Mouse (Mus musculus): Measurements from ENCODE around the gene Steap3. TPM values are rescaled to one million over a fixed set of nuclear protein-coding genes. Genes with fewer than 3 reads are reported as not detected.

Gene Steap3
- polyA plus RNA-seq, 1 experiment from 2014 or later: 19.9 TPM

DNA sequence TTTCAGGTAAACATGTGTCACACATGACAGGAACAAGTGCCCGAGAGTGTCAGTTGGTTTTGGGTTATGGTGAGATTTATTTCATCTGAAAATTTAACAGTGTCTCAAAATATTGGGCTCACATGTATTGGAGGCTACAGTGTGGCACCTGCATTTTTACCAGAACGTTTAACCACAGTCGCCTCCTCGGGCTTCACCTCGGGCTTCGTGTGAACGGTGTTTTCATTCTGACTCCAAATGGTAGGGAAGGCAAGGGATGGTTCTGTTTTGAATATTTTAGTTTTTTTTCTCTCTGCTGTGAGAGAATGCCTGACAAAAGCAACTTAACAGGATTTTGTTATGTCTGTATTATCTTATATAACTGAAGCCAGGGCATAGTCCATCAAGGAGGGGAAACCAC is 103.8 kb downstream of the Steap3 start:
- H3K4me2 ChIP-seq (ENCODE audit: low read depth, low read length): no peak overlapping the region
- ATAC-seq (replicated peaks; ENCODE audit: extremely low read depth, insufficient read depth, low FRiP score): no peak
- H3K36me3 ChIP-seq (ENCODE audit: control insufficient read depth, insufficient read depth): no peaks in the 10 kb centered on the region
- H3K9me3 ChIP-seq (replicated peaks; ENCODE audit: control insufficient read depth, low read length): no peaks in the 10 kb centered on the region
- no peaks in the 10 kb centered on the region for H3K4me1 ChIP-seq (ENCODE audit: control insufficient read depth, insufficient read depth, low read length)
- 82% methylated on average over 7 of the region's 7 CpGs for WGBS
- H3K27me3 ChIP-seq (ENCODE audit: control insufficient read depth, insufficient read depth, low read length): no peaks in the 10 kb centered on the region
- H3K27ac ChIP-seq (ENCODE audit: low read length): no peak overlapping the region
- H3K4me3 ChIP-seq (ENCODE audit: low read length): no peak overlapping the region
- no peak overlapping the region for H3K9ac ChIP-seq (ENCODE audit: low read length)

DNA sequence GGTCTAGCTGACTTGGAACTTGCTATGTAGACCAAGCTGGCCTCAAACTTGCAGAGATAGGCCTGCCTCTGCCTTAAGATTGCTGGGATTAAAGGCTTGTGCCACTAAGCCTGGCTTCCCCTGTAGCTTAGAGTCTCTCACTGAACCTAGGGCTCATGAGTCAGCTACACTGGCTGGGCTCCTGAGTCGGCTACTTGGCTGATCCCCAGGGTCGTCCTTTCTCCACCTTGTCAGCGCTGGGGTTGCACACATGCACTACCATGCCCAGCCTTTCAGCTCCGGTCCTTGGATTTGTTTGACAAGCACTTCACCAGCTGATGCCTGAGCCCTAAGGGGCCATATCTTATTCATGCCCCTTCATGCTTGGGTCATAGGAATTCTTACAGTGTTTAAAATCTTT is 104.5 kb downstream of the Steap3 start:
- no peak overlapping the region for H3K4me3 ChIP-seq (ENCODE audit: low read length)
- H3K9me3 ChIP-seq (replicated peaks; ENCODE audit: control insufficient read depth, low read length): no peaks in the 10 kb centered on the region
- no peak for ATAC-seq (replicated peaks; ENCODE audit: extremely low read depth, insufficient read depth, low FRiP score)
- no peak overlapping the region for H3K27ac ChIP-seq (ENCODE audit: low read length)
- no peaks in the 10 kb centered on the region for H3K36me3 ChIP-seq (ENCODE audit: control insufficient read depth, insufficient read depth)
- H3K9ac ChIP-seq (ENCODE audit: low read length): no peak overlapping the region
- H3K4me2 ChIP-seq (ENCODE audit: low read depth, low read length): no peak overlapping the region
- 45% methylated on average over 4 of the region's 4 CpGs for WGBS
- no peaks in the 10 kb centered on the region for H3K4me1 ChIP-seq (ENCODE audit: control insufficient read depth, insufficient read depth, low read length)
- H3K27me3 ChIP-seq (ENCODE audit: control insufficient read depth, insufficient read depth, low read length): no peaks in the 10 kb centered on the region

DNA sequence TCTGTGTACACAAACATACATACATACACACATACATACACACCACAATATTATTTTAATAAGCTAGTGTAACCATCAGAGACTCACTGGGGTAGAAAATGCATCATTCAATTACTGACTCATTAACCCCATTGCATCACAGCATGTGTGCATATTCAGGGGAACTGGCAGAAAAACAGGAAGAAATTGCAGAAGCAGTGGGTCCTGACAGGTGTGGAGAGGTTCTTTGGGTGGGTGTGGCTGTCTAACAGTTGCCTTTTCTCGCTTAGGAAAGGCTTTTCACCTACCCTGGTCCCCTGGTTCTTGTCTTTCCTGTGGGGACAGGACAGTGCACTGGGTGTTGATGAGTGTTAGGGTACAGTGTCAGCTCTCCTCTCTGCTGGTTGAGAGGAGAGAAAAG is 109.9 kb downstream of the Steap3 start:
- H3K4me2 ChIP-seq (ENCODE audit: low read depth, low read length): no peak overlapping the region
- no peak overlapping the region for H3K27ac ChIP-seq (ENCODE audit: low read length)
- no peak overlapping the region for H3K4me3 ChIP-seq (ENCODE audit: low read length)
- WGBS: 29% methylated on average over 1 of the region's 1 CpGs
- H3K27me3 ChIP-seq (ENCODE audit: control insufficient read depth, insufficient read depth, low read length): no peaks in the 10 kb centered on the region
- no peaks in the 10 kb centered on the region for H3K4me1 ChIP-seq (ENCODE audit: control insufficient read depth, insufficient read depth, low read length)
- no peaks in the 10 kb centered on the region for H3K36me3 ChIP-seq (ENCODE audit: control insufficient read depth, insufficient read depth)
- no peaks in the 10 kb centered on the region for H3K9me3 ChIP-seq (replicated peaks; ENCODE audit: control insufficient read depth, low read length)
- H3K9ac ChIP-seq (ENCODE audit: low read length): no peak overlapping the region
- no peak for ATAC-seq (replicated peaks; ENCODE audit: extremely low read depth, insufficient read depth, low FRiP score)

DNA sequence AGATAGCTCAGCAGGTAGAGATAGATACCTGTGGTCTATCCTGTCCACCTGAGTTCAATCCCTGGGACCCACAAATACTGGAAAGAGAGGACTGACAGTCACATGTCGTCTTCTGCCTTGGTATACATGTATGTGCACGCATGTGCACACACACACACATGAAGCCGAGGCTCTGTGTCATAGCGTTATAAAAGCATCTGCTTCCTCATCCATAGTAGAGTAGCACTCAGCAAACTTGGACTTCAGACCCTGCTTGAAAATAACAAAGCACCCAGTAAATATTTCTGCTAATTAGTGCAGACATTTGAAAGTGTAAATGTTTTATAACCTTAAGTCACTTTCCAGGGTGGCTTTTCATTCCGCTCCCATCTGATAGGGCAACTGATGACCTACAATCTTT is 111.0 kb downstream of the Steap3 start:
- Histone ChIP-seq H3K4me2 (ENCODE audit: low read depth, low read length) (no peak overlapping the region), H3K4me3 (ENCODE audit: low read length) (no peak overlapping the region), H3K9me3 (replicated peaks; ENCODE audit: control insufficient read depth, low read length) (no peaks in the 10 kb centered on the region), H3K36me3 (ENCODE audit: control insufficient read depth, insufficient read depth) (no peaks in the 10 kb centered on the region), H3K27me3 (ENCODE audit: control insufficient read depth, insufficient read depth, low read length) (no peaks in the 10 kb centered on the region), H3K4me1 (ENCODE audit: control insufficient read depth, insufficient read depth, low read length) (no peaks in the 10 kb centered on the region), H3K9ac (ENCODE audit: low read length) (no peak overlapping the region), H3K27ac (ENCODE audit: low read length) (no peak overlapping the region)
- ATAC-seq (replicated peaks; ENCODE audit: extremely low read depth, insufficient read depth, low FRiP score): no peak
- WGBS: 87% methylated on average over 5 of the region's 5 CpGs

DNA sequence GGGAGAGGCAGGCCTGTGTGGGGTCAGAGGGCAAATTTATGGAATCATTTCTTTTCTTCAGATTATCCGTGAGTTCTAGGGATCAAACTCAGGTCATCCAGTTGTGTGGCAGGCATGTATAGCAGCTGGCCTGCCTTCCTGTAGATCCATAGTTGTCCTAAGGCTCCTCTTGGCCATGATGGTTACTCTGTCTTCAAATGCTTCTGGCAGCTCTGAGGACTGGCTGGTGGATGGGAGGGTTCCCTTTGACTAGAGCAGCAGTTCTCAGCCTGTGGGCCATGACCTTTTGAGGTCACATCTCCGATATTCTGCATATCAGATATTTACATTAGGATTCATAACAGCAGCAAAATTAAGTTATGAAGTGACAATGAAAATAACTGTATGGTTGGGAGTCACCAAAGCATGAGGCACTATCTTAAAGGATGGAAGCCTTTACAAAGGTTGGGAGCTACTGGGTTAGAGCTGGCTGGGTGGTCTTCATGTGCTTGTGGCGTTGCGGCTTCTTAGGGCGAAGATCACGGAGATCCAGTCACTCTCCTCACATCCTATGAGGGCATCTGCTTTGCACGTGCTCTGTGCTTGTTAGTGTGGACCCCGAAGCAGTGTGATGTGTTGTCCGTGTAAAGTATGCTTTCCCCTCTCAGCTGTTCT is 113.9 kb downstream of the Steap3 start:
- H3K27ac ChIP-seq (ENCODE audit: low read length): no peak overlapping the region
- WGBS: 79% methylated on average over 9 of the region's 9 CpGs
- H3K9me3 ChIP-seq (replicated peaks; ENCODE audit: control insufficient read depth, low read length): no peaks in the 10 kb centered on the region
- H3K27me3 ChIP-seq (ENCODE audit: control insufficient read depth, insufficient read depth, low read length): no peaks in the 10 kb centered on the region
- H3K4me3 ChIP-seq (ENCODE audit: low read length): no peak overlapping the region
- no peaks in the 10 kb centered on the region for H3K4me1 ChIP-seq (ENCODE audit: control insufficient read depth, insufficient read depth, low read length)
- ATAC-seq (replicated peaks; ENCODE audit: extremely low read depth, insufficient read depth, low FRiP score): no peak
- H3K36me3 ChIP-seq (ENCODE audit: control insufficient read depth, insufficient read depth): no peaks in the 10 kb centered on the region
- H3K9ac ChIP-seq (ENCODE audit: low read length): no peak overlapping the region
- H3K4me2 ChIP-seq (ENCODE audit: low read depth, low read length): no peak overlapping the region

DNA sequence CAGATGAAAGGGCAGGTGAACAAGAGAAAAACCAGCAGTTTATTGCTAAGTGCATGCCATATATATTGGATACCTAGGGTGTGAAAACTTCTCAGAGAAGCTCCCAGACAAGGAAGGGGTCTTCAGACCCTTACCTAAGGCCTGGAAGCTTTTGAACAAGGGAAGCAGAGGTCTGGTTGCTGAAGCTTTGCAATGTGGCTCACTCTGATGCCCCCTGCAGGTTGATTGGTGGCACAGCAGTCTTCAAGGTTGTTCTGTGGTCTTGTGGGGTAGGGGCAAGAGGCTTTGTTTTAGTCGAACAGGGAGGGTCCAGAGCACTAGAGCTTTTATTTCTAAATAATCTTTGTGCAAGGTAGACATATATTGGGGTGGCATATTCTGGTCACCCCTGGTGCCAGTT is 117.2 kb downstream of the Steap3 start:
- H3K27me3 ChIP-seq (ENCODE audit: control insufficient read depth, insufficient read depth, low read length): no peaks in the 10 kb centered on the region
- no peak overlapping the region for H3K4me3 ChIP-seq (ENCODE audit: low read length)
- no peak overlapping the region for H3K4me2 ChIP-seq (ENCODE audit: low read depth, low read length)
- H3K27ac ChIP-seq (ENCODE audit: low read length): no peak overlapping the region
- H3K9me3 ChIP-seq (replicated peaks; ENCODE audit: control insufficient read depth, low read length): no peaks in the 10 kb centered on the region
- no peak overlapping the region for H3K9ac ChIP-seq (ENCODE audit: low read length)
- no peaks in the 10 kb centered on the region for H3K4me1 ChIP-seq (ENCODE audit: control insufficient read depth, insufficient read depth, low read length)
- ATAC-seq (replicated peaks; ENCODE audit: extremely low read depth, insufficient read depth, low FRiP score): no peak
- 23% methylated on average over 1 of the region's 1 CpGs for WGBS
- no peaks in the 10 kb centered on the region for H3K36me3 ChIP-seq (ENCODE audit: control insufficient read depth, insufficient read depth)

DNA sequence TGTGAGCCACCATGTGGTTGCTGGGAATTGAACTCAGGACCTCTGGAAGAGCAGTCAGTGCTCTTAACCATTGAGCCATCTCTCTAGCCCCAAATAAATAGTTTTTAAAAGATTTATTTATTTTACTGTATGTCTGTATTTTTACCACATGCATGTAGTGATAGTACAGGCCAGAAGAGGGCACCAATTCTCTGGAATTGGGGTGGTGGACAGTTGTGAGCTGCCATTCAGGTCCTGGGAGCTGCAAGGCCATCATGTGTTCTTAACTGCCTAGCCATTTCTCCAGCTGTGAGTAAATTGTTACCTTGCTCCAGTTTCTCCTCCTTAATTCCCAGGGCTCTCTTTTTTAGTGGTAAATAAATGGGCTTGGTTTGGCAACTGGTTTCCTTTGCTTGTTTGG is 118.3 kb downstream of the Steap3 start:
- H3K9me3 ChIP-seq (replicated peaks; ENCODE audit: control insufficient read depth, low read length): no peaks in the 10 kb centered on the region
- no peak for ATAC-seq (replicated peaks; ENCODE audit: extremely low read depth, insufficient read depth, low FRiP score)
- H3K4me2 ChIP-seq (ENCODE audit: low read depth, low read length): no peak overlapping the region
- H3K36me3 ChIP-seq (ENCODE audit: control insufficient read depth, insufficient read depth): no peaks in the 10 kb centered on the region
- no peak overlapping the region for H3K4me3 ChIP-seq (ENCODE audit: low read length)
- no peaks in the 10 kb centered on the region for H3K4me1 ChIP-seq (ENCODE audit: control insufficient read depth, insufficient read depth, low read length)
- no peaks in the 10 kb centered on the region for H3K27me3 ChIP-seq (ENCODE audit: control insufficient read depth, insufficient read depth, low read length)
- no peak overlapping the region for H3K9ac ChIP-seq (ENCODE audit: low read length)
- no peak overlapping the region for H3K27ac ChIP-seq (ENCODE audit: low read length)

DNA sequence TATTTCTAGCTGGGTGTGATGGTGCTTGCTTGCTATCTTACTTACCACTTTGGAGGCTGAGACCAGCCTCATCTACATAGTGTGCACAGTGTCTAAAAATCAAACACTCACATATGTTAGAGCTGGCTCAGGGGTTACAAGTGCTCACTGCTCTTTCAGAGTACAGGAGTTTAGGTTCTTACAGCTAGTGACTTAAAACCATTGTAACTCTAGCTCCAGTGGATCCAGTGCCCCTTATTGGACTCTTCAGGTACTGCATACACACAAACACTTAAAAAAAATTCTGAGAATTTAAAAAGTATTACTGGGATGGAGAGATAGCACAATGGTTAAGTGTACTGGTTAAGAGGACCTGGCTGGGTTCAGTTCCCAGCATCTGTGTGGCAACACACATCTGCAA is 125.5 kb downstream of the Steap3 start:
- ATAC-seq (replicated peaks; ENCODE audit: extremely low read depth, insufficient read depth, low FRiP score): no peak
- H3K4me1 ChIP-seq (ENCODE audit: control insufficient read depth, insufficient read depth, low read length): peaks cover 4% of the 10 kb centered on the region
- no peaks in the 10 kb centered on the region for H3K36me3 ChIP-seq (ENCODE audit: control insufficient read depth, insufficient read depth)
- H3K4me2 ChIP-seq (ENCODE audit: low read depth, low read length): no peak overlapping the region
- H3K4me3 ChIP-seq (ENCODE audit: low read length): no peak overlapping the region
- H3K27me3 ChIP-seq (ENCODE audit: control insufficient read depth, insufficient read depth, low read length): no peaks in the 10 kb centered on the region
- no peak overlapping the region for H3K9ac ChIP-seq (ENCODE audit: low read length)
- no peak overlapping the region for H3K27ac ChIP-seq (ENCODE audit: low read length)
- H3K9me3 ChIP-seq (replicated peaks; ENCODE audit: control insufficient read depth, low read length): no peaks in the 10 kb centered on the region

DNA sequence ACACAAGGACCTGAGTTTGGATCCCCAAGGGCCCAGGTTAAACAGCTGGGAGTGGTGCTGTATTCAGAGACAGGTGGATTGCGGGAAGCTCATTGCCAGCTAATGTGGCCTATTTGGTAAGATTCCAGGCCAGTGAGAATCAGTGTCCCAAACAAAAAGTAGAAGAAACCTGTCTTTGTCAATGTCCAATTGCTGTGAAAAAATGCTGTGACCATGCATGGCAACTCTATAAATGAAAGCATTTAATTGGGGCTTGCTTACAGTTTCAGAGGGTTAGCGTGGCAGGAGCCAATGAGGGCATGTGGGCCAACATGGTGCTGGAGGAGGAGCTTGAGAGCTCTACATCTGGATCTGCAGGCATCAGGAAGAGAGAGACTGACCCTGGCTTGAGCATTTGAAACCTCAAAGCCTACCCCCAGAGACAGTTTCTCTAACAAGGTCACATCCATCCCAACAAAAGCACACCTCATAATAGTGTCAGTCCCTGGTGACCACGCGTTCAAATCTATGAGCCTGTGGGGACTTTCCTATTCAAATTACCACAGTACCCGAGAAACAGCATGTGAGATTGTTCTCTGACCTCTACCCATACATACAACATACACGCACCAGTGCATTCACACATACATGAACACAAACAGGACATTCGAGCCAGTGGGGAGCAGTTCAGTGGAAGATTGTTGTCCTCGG is 126.8 kb downstream of the Steap3 start:
- H3K4me1 ChIP-seq (ENCODE audit: control insufficient read depth, insufficient read depth, low read length): peaks cover 4% of the 10 kb centered on the region
- H3K4me3 ChIP-seq (ENCODE audit: low read length): no peak overlapping the region
- H3K9me3 ChIP-seq (replicated peaks; ENCODE audit: control insufficient read depth, low read length): no peaks in the 10 kb centered on the region
- no peak overlapping the region for H3K9ac ChIP-seq (ENCODE audit: low read length)
- ATAC-seq (replicated peaks; ENCODE audit: extremely low read depth, insufficient read depth, low FRiP score): no peak
- H3K27me3 ChIP-seq (ENCODE audit: control insufficient read depth, insufficient read depth, low read length): no peaks in the 10 kb centered on the region
- H3K27ac ChIP-seq (ENCODE audit: low read length): no peak overlapping the region
- H3K36me3 ChIP-seq (ENCODE audit: control insufficient read depth, insufficient read depth): no peaks in the 10 kb centered on the region
- 83% methylated on average over 8 of the region's 8 CpGs for WGBS
- no peak overlapping the region for H3K4me2 ChIP-seq (ENCODE audit: low read depth, low read length)

All from heart, embryonic 16.5 days (tissue).